Mouse (Mus musculus) myocyte (in vitro differentiated cells): ENCODE measurements around the gene Pla2g5. TPM values are rescaled to one million over a fixed set of nuclear protein-coding genes. Genes with fewer than 3 reads are reported as not detected.
"Not testable (repeated sequence)": the region's sequence is repeated elsewhere in the genome, so short reads cannot be mapped to it uniquely, and the experiment has no call there.

ENCODE experiments used
- H3K27me3 ChIP-seq: one replicate; pipeline ENCODE4 v1.6.1; 2011; ENCODE audit not compliant: control insufficient read depth, insufficient read depth, insufficient read length
- H3K36me3 ChIP-seq: one replicate; pipeline ENCODE4 v1.6.1; 2011; ENCODE audit not compliant: control insufficient read depth, insufficient read depth
- H3K4me2 ChIP-seq: one replicate; pipeline ENCODE4 v1.6.1; 2011; ENCODE audit warnings: low read depth, control low read depth
- H3K4me3 ChIP-seq: one replicate; pipeline ENCODE4 v1.5.1; 2011; ENCODE audit warnings: mild to moderate bottlenecking, control low read depth, moderate library complexity
- H3K79me2 ChIP-seq: one replicate; pipeline ENCODE4 v1.6.1; 2011; ENCODE audit not compliant: control insufficient read depth, insufficient read depth
- H3ac ChIP-seq: one replicate; pipeline ENCODE4 v1.6.1; 2011; ENCODE audit not compliant: control insufficient read depth, insufficient read length
- CEBPB ChIP-seq: IDR thresholded peaks from 2 replicates; pipeline ENCODE4 v1.6.1; 2011; ENCODE audit warnings: mild to moderate bottlenecking, moderate library complexity; ENCODE audit not compliant: poor library complexity, insufficient read depth, severe bottlenecking
- E2F4 ChIP-seq: IDR thresholded peaks from one replicate; pipeline ENCODE4 v1.6.1; 2011; ENCODE audit warnings: mild to moderate bottlenecking, control low read depth, moderate library complexity; ENCODE audit not compliant: insufficient read depth
- MAX ChIP-seq: IDR thresholded peaks from one replicate; pipeline ENCODE4 v1.6.1; 2011; ENCODE audit warnings: low read depth, mild to moderate bottlenecking, control low read depth
- MYOD1 ChIP-seq, 3 experiments: IDR thresholded peaks; one replicate each; pipeline ENCODE4 v1.6.1; 2011; ENCODE audit warnings: control low read depth in 2 of 3, low read depth in 2 of 3, mild to moderate bottlenecking in 2 of 3, moderate library complexity in 1 of 3; ENCODE audit not compliant: insufficient read length in 2 of 3, control insufficient read depth in 1 of 3
- MYOG ChIP-seq, 3 experiments: IDR thresholded peaks; one replicate each; pipeline ENCODE4 v1.6.1; 2011; ENCODE audit warnings: control low read depth in 2 of 3, low read depth in 2 of 3, mild to moderate bottlenecking in 2 of 3; ENCODE audit not compliant: insufficient read length in 2 of 3, control insufficient read depth in 1 of 3, insufficient read depth in 1 of 3
- POLR2A ChIP-seq: IDR thresholded peaks from one replicate; pipeline ENCODE4 v1.6.1; 2011; ENCODE audit warnings: low read depth, mild to moderate bottlenecking, control low read depth, moderate library complexity; ENCODE audit not compliant: insufficient read length
- POLR2AphosphoS2 ChIP-seq: IDR thresholded peaks from one replicate; pipeline ENCODE4 v1.6.1; 2011; ENCODE audit warnings: low read depth, control low read depth; ENCODE audit not compliant: insufficient read length
- REST ChIP-seq: IDR thresholded peaks from one replicate; pipeline ENCODE4 v1.6.1; 2011; ENCODE audit warnings: mild to moderate bottlenecking, control low read depth, moderate library complexity; ENCODE audit not compliant: insufficient read depth, insufficient read length
- SRF ChIP-seq: IDR thresholded peaks from one replicate; pipeline ENCODE4 v1.6.1; 2011; ENCODE audit warnings: low read depth; ENCODE audit not compliant: control insufficient read depth, insufficient read length
- TCF12 ChIP-seq: IDR thresholded peaks from one replicate; pipeline ENCODE4 v1.6.1; 2011; ENCODE audit warnings: mild to moderate bottlenecking, control low read depth; ENCODE audit not compliant: poor library complexity, insufficient read depth, severe bottlenecking
- TCF3 ChIP-seq: IDR thresholded peaks from one replicate; pipeline ENCODE4 v1.6.1; 2011; ENCODE audit warnings: low read depth, control low read depth; ENCODE audit not compliant: insufficient read length
- USF1 ChIP-seq: IDR thresholded peaks from one replicate; pipeline ENCODE4 v1.6.1; 2011; ENCODE audit warnings: low read depth, mild to moderate bottlenecking, control low read depth, moderate library complexity
- polyA plus RNA-seq: library from polyadenylated mRNA; unstranded; fragments of >200 nt; fragmentation: generic; extraction: Trizol; gene quantifications from one replicate; pipeline ENCODE4 v1.2.1, GENCODE M21; 2012; ENCODE audit warnings: missing spikeins

Gene Pla2g5
- polyA plus RNA-seq, 1 experiment = 0.10 TPM

GRCm38 (mm10) chr4:138827147-138827546 lies 36.1 kb downstream of the Pla2g5 start:
- H3K36me3 ChIP-seq = no peaks in the 10 kb centered on the region
- H3K79me2 ChIP-seq = no peaks in the 10 kb centered on the region
- no peak overlapping the region for H3ac ChIP-seq
- H3K4me3 ChIP-seq = no peak overlapping the region
- TF ChIP-seq MYOG (IDR thresholded peaks at IDR 0.05; ENCODE audit: control insufficient read depth in 1 of 3, insufficient read depth in 1 of 3, insufficient read length in 2 of 3, low read depth in 2 of 3) (no peak), E2F4 (no peak), POLR2AphosphoS2 (no peak), MAX (no peak), POLR2A (no peak), USF1 (no peak)
- no peak overlapping the region for H3K4me2 ChIP-seq
- peaks cover 8% of the 10 kb centered on the region for H3K27me3 ChIP-seq

- no peak overlapping the region for H3K4me3 ChIP-seq
- peaks cover 3% of the 10 kb centered on the region for H3K27me3 ChIP-seq
- TF ChIP-seq E2F4 = no peak
- no peak for TF ChIP-seq MYOD1 (IDR thresholded peaks at IDR 0.05; ENCODE audit: control insufficient read depth in 1 of 3, insufficient read length in 2 of 3, low read depth in 2 of 3)
- TF ChIP-seq SRF = no peak
- TF ChIP-seq REST = no peak
- no peak for TF ChIP-seq USF1
- TF ChIP-seq TCF12 = no peak
- no peak for TF ChIP-seq POLR2AphosphoS2
- TF ChIP-seq CEBPB = no peak
- TF ChIP-seq MYOG (IDR thresholded peaks at IDR 0.05; ENCODE audit: control insufficient read depth in 1 of 3, insufficient read depth in 1 of 3, insufficient read length in 2 of 3, low read depth in 2 of 3) = no peak
- TF ChIP-seq MAX = no peak
- TF ChIP-seq POLR2A = no peak
- TF ChIP-seq TCF3 = no peak
- no peaks in the 10 kb centered on the region for H3K79me2 ChIP-seq
- H3K4me2 ChIP-seq = no peak overlapping the region
- no peaks in the 10 kb centered on the region for H3K36me3 ChIP-seq
- H3ac ChIP-seq = no peak overlapping the region
Measured at GRCm38 (mm10) chr4:138825751-138826567, 37.3 kb downstream of the Pla2g5 start.

DNA sequence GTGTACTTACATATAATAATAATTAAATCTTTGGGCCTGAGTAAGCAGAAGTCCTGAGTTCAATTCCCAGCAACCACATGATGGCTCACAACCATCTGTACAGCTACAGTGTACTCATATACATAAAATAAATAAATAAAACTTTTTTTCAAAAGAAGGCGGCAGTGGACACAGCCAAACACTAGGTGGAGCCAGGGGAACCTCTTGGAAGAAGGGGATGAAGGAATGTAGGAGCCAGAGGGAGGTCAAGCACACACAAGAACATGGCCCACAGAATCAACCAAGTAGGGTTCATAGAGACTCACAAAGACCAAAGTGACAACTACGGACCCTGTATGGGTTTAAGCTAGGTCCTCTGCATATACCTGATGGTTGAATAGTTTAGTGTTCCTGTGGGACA lies 38.6 kb downstream of the Pla2g5 start:
- H3ac ChIP-seq = no peak overlapping the region
- H3K4me2 ChIP-seq = no peak overlapping the region
- H3K36me3 ChIP-seq = no peaks in the 10 kb centered on the region
- H3K27me3 ChIP-seq = peaks cover 3% of the 10 kb centered on the region
- no peak for TF ChIP-seq POLR2AphosphoS2
- TF ChIP-seq E2F4 = no peak
- no peak for TF ChIP-seq MAX
- no peak for TF ChIP-seq SRF
- no peak for TF ChIP-seq MYOD1 (IDR thresholded peaks at IDR 0.05; ENCODE audit: control insufficient read depth in 1 of 3, insufficient read length in 2 of 3, low read depth in 2 of 3)
- no peak overlapping the region for H3K4me3 ChIP-seq
- H3K79me2 ChIP-seq = no peaks in the 10 kb centered on the region

DNA sequence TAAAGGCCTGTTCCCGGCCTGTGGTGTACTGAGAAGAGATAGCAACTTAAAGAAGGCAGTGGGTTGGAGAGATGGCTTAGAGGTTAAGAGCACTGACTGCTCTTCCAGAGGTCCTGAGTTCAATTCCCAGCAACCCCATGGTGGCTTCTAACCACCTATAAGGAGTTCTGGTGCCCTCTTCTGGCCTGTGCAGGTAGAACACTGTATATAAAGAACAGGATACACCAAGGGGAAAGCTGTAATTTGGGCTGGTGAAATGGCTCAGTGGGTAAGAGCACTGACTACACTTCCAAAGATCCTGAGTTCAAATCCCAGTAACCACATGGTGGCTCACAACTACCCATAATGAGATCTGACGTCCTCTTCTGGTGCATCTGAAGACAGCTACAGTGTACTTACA lies 39.1 kb downstream of the Pla2g5 start:
- H3ac ChIP-seq, H3K36me3 ChIP-seq, H3K4me3 ChIP-seq, H3K27me3 ChIP-seq, H3K4me2 ChIP-seq, H3K79me2 ChIP-seq: not testable (repeated sequence)

DNA sequence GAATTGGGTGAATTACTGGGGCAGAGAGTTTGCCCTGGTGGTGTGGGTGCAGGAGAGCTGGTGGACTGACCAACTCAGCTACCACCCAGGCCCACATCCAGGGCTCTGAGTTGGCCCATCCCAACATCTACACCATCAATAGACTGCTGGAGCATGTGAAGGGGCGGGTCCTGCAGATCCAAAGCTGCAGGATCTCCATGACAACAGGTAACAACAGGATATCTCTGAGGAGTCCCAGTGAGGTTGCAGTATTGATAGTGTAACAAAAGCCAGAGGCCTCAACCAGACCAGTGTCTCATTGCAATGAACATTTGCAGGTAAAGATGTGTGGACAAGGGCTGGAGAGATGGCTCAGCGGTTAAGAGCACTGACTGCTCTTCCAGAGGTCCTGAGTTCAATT lies 42.2 kb downstream of the Pla2g5 start:
- no peaks in the 10 kb centered on the region for H3K27me3 ChIP-seq
- no peak overlapping the region for H3K4me3 ChIP-seq
- no peak for TF ChIP-seq REST
- TF ChIP-seq POLR2A = no peak
- no peak for TF ChIP-seq TCF12
- no peak for TF ChIP-seq SRF
- no peak for TF ChIP-seq MYOG (IDR thresholded peaks at IDR 0.05; ENCODE audit: control insufficient read depth in 1 of 3, insufficient read depth in 1 of 3, insufficient read length in 2 of 3, low read depth in 2 of 3)
- TF ChIP-seq MYOD1 (IDR thresholded peaks at IDR 0.05; ENCODE audit: control insufficient read depth in 1 of 3, insufficient read length in 2 of 3, low read depth in 2 of 3) = no peak
- no peak for TF ChIP-seq POLR2AphosphoS2
- no peak for TF ChIP-seq E2F4

More for the DNA sequence above, 42.2 kb downstream of the Pla2g5 start:
- Histone ChIP-seq H3K36me3 (no peaks in the 10 kb centered on the region), H3ac (no peak overlapping the region), H3K4me2 (no peak overlapping the region), H3K79me2 (no peaks in the 10 kb centered on the region)
